Mouse (Mus musculus) hindbrain, embryonic 10.5 days (tissue): ENCODE measurements around the gene Pmf1. TPM values are rescaled to one million over a fixed set of nuclear protein-coding genes. Genes with fewer than 3 reads are reported as not detected.

Source experiments
- DNase-seq: peaks from one replicate; pipeline ENCODE4 v3.0.0-alpha.2; 2017; ENCODE audit warnings: low spot score
- H3K27ac ChIP-seq: fragments of 300-500 bp; sonication (generic); 2 replicates; pipeline ENCODE4 v1.5.1; 2016; ENCODE audit warnings: mild to moderate bottlenecking, moderate library complexity
- H3K27me3 ChIP-seq: fragments of 300-500 bp; sonication (generic); 2 replicates; pipeline ENCODE4 v1.6.1; 2016; ENCODE audit warnings: mild to moderate bottlenecking; ENCODE audit not compliant: poor library complexity, insufficient read depth, severe bottlenecking
- H3K36me3 ChIP-seq: fragments of 300-500 bp; sonication (generic); 2 replicates; pipeline ENCODE4 v1.6.1; 2016; ENCODE audit warnings: mild to moderate bottlenecking, moderate library complexity
- H3K4me1 ChIP-seq: fragments of 300-500 bp; sonication (generic); replicated peaks from 2 replicates; pipeline ENCODE4 v1.6.1; 2016; ENCODE audit warnings: mild to moderate bottlenecking
- H3K4me3 ChIP-seq: fragments of 300-500 bp; sonication (generic); 2 replicates; pipeline ENCODE4 v1.5.1; 2016; ENCODE audit warnings: mild to moderate bottlenecking, moderate library complexity
- H3K9me3 ChIP-seq: fragments of 300-500 bp; sonication (generic); 2 replicates; pipeline ENCODE4 v1.6.1; 2016; ENCODE audit warnings: mild to moderate bottlenecking, moderate library complexity
- WGBS: fragments of 180-500 bp; shearing (Covaris S2); methylation state at CpG from one replicate; pipeline ENCODE4 v1.1.7; 2016; 5-methylcytosine and 5-hydroxymethylcytosine counted together
- polyA plus RNA-seq: library from polyadenylated mRNA; unstranded; fragments of >200 nt; fragmentation: Nextera tagmentation; extraction: Ambion mirVana; gene quantifications from 2 replicates; pipeline ENCODE4 v1.2.1, GENCODE M21; 2016

Gene Pmf1
- polyA plus RNA-seq, 1 experiment from 2014 or later = 157 TPM

DNA sequence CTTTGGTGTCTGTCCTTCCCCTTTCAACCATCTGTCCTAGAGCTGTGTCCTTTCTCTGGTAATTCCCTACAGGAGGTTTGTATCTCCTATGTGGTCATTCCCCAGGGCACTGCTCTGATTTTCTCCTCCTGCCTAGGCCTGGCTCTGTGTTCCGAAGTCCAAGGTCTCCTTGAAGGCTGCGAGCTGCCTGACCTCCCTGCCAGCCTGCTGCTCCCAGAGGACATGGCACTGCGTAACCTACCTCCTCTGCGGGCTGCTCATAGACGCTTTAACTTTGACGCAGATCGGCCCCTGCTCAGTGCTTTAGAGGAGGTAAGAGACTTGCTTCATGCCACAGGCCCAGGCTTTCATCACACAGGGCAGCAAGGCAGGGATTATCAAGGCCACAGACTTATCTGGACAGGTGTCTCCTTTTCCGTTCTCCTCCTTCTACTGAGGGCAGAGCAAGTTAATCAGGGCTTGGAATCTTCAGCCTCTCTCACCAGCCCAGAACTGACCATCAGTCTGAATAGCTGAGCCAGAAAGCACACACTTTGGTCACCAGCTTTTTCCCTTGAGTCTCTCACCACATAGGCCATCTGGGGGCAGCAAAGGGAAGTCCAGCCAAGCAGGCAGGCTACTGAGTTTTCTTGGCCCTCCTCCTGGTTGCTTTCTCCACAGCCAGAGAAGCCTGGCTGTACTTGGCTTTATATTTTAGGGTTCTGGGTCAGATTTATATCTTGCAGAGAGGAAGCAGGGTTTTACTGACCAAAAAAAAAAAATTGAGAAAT is 55.5 kb downstream of the Pmf1 start:
- Histone ChIP-seq H3K4me3 (no peak overlapping the region), H3K27me3 (no peaks in the 10 kb centered on the region), H3K4me1 (peaks cover 12% of the 10 kb centered on the region), H3K27ac (no peak overlapping the region), H3K36me3 (peaks cover 100% of the 10 kb centered on the region), H3K9me3 (no peaks in the 10 kb centered on the region)
- no peak for DNase-seq
- WGBS = 97% methylated on average over 8 of the region's 8 CpGs

DNA sequence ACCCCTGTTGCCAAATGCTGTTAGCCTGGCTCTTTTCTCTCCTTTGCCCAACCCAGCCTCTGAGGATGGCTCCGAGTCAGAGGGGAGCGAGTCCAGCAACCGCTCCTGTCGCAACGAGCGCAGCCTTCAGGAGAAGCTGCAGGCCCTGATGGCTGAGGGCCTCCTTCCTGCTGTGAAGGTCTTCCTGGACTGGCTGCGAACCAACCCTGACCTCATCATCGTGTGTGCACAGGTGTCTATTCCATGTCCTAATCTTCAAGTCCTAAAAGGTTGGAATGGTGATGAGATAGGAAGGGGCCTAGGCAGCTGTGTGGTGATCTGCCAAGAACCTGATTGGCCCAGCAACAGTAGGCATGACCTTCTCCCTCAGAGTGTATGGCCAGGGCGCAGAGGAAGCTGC is 57.2 kb downstream of the Pmf1 start:
- Histone ChIP-seq H3K27ac (no peak overlapping the region), H3K9me3 (no peaks in the 10 kb centered on the region), H3K4me3 (no peak overlapping the region), H3K4me1 (no peaks in the 10 kb centered on the region), H3K36me3 (peaks cover 100% of the 10 kb centered on the region), H3K27me3 (no peaks in the 10 kb centered on the region)
- no peak for DNase-seq
- 93% methylated on average over 9 of the region's 9 CpGs for WGBS

DNA sequence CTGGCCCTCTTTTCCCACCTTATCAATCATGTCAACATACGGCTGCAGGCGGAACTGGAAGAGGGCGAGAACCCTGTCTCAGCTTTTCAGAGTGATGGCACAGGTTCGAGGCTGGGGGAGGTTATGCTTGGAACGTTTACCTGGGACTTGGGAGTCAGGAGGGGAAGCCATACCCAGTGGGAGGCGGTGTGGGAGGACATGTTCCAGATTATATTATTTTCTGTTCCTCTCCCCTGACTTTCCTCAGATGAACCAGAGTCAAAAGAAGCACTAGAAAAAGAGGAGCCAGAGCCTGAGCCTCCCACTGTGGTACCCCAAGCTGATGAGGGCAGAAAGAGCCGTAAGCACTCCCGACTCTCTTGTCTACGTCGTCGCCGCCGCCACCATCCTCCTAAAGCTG is 59.4 kb downstream of the Pmf1 start:
- H3K36me3 ChIP-seq = peaks cover 100% of the 10 kb centered on the region
- 95% methylated on average over 13 of the region's 13 CpGs for WGBS

More for the DNA sequence above, 59.4 kb downstream of the Pmf1 start:
- no peaks in the 10 kb centered on the region for H3K4me1 ChIP-seq
- DNase-seq = no peak
- no peaks in the 10 kb centered on the region for H3K9me3 ChIP-seq
- no peak overlapping the region for H3K4me3 ChIP-seq
- H3K27me3 ChIP-seq = no peaks in the 10 kb centered on the region
- H3K27ac ChIP-seq = no peak overlapping the region

Other genes with a start within 250 kb of the Pmf1 start
- gene Rhbg, start 155.6 kb downstream of the Pmf1 start, polyA plus RNA-seq = not detected in 2 replicates
- gene Gm38392, start 123.1 kb downstream of the Pmf1 start, polyA plus RNA-seq = not detected in 2 replicates
- 14.4 and 15.4 TPM in 2 replicates for gene Tsacc, start 113.3 kb downstream of the Pmf1 start, polyA plus RNA-seq
- gene Cct3, start 113.2 kb downstream of the Pmf1 start, polyA plus RNA-seq = 755 and 805 TPM in 2 replicates
- 150 and 157 TPM in 2 replicates for gene Glmp, start 85.3 kb downstream of the Pmf1 start, polyA plus RNA-seq
- 1.5 and 2.7 TPM in 2 replicates for gene Tmem79, start 74.2 kb downstream of the Pmf1 start, polyA plus RNA-seq
- gene Smg5, start 74.1 kb downstream of the Pmf1 start, polyA plus RNA-seq = 84.1 and 87.8 TPM in 2 replicates
- gene Paqr6, start 45.7 kb downstream of the Pmf1 start, polyA plus RNA-seq = 0.86 and 1.4 TPM in 2 replicates
- gene Bglap3, start 37.6 kb downstream of the Pmf1 start, polyA plus RNA-seq = 0.12 TPM in 1 of 2 replicates, not detected in the other
- not detected in 2 replicates for gene Bglap2, start 31.6 kb downstream of the Pmf1 start, polyA plus RNA-seq
- not detected in 2 replicates for gene Bglap, start 25.9 kb downstream of the Pmf1 start, polyA plus RNA-seq
- gene Slc25a44, start 14.8 kb upstream of the Pmf1 start, polyA plus RNA-seq = 19.2 and 20.3 TPM in 2 replicates
- gene Sema4a, start 50.9 kb upstream of the Pmf1 start, polyA plus RNA-seq = 3.8 and 8.6 TPM in 2 replicates
- gene Lmna, start 99.6 kb upstream of the Pmf1 start, polyA plus RNA-seq = 13.4 and 24.0 TPM in 2 replicates
- gene Mex3a, start 122.1 kb upstream of the Pmf1 start, polyA plus RNA-seq = 30.7 and 31.0 TPM in 2 replicates
- gene Rab25, start 138.0 kb upstream of the Pmf1 start, polyA plus RNA-seq = 2.1 and 2.9 TPM in 2 replicates
- 173 and 180 TPM in 2 replicates for gene Lamtor2, start 142.7 kb upstream of the Pmf1 start, polyA plus RNA-seq
- 69.0 and 72.5 TPM in 2 replicates for gene Ubqln4, start 143.4 kb upstream of the Pmf1 start, polyA plus RNA-seq
- gene Ssr2, start 165.5 kb upstream of the Pmf1 start, polyA plus RNA-seq = 207 and 220 TPM in 2 replicates
- gene Arhgef2, start 195.6 kb upstream of the Pmf1 start, polyA plus RNA-seq = 111 and 123 TPM in 2 replicates
- not detected in 2 replicates for gene Rxfp4, start 242.8 kb upstream of the Pmf1 start, polyA plus RNA-seq